Mouse (Mus musculus) erythroid progenitor cell, adult 5-6 weeks (primary cell): Measurements from ENCODE around the gene Vmn2r47. TPM values are rescaled to one million over a fixed set of nuclear protein-coding genes. Genes with fewer than 3 reads are reported as not detected.
"Not testable (repeated sequence)": the region's sequence is repeated elsewhere in the genome, so short reads cannot be mapped to it uniquely, and the experiment has no call there.

Experiments
- ATAC-seq: replicated peaks from 2 replicates; pipeline ENCODE4 v1.8.0; 2016; ENCODE audit warnings: moderate number of reproducible peaks, mild to moderate bottlenecking, moderate TSS enrichment, inconsistent platforms; ENCODE audit not compliant: poor library complexity, low FRiP score, severe bottlenecking
- total RNA-seq, 2 experiments: library from RNA; stranded (forward) in 1 of 2; stranded (reverse) in 1 of 2; fragments of 150-400 nt in 1 of 2; fragments of 186-747, 209-891 nt in 1 of 2; gene quantifications; 2 replicates each; pipeline versions ENCODE4 v1.2.3 to v1.2.4; 2015 to 2017; ENCODE audit warnings: low replicate concordance in 2 of 2

The Vmn2r47 gene
- total RNA-seq (2015; ENCODE audit: low replicate concordance) (not detected in 2 replicates), total RNA-seq (2017; ENCODE audit: low replicate concordance) (not detected in 2 replicates)

GRCm38 (mm10) chr7:9841225-9841624 is at the start of gene Vmn2r47:
Gene Vmn2r47, minus strand, starts transcription at chr7:9841325.
- not testable (repeated sequence) for ATAC-seq

GRCm38 (mm10) chr7:9770471-9770870 is 70.7 kb downstream of the Vmn2r47 start, which contains the start of gene Vmn2r46:
Gene Vmn2r46, minus strand, starts transcription at chr7:9770571.
- ATAC-seq: not testable (repeated sequence)

Other genes with a start within 250 kb of the Vmn2r47 start
- gene Vmn2r46, start 70.8 kb downstream of the Vmn2r47 start, total RNA-seq (2015; ENCODE audit: low replicate concordance): not detected in 2 replicates
- not detected in 2 replicates for gene Vmn2r46, start 70.8 kb downstream of the Vmn2r47 start, total RNA-seq (2017; ENCODE audit: low replicate concordance)
- gene Vmn2r48, start 112.3 kb upstream of the Vmn2r47 start, total RNA-seq (2015; ENCODE audit: low replicate concordance): not detected in 2 replicates
- not detected in 2 replicates for gene Vmn2r48, start 112.3 kb upstream of the Vmn2r47 start, total RNA-seq (2017; ENCODE audit: low replicate concordance)
- not detected in 2 replicates for gene Vmn2r49, start 150.9 kb upstream of the Vmn2r47 start, total RNA-seq (2015; ENCODE audit: low replicate concordance)
- not detected in 2 replicates for gene Vmn2r49, start 150.9 kb upstream of the Vmn2r47 start, total RNA-seq (2017; ENCODE audit: low replicate concordance)
- not detected in 2 replicates for gene Vmn2r50, start 212.0 kb upstream of the Vmn2r47 start, total RNA-seq (2015; ENCODE audit: low replicate concordance)
- gene Vmn2r50, start 212.0 kb upstream of the Vmn2r47 start, total RNA-seq (2017; ENCODE audit: low replicate concordance): not detected in 2 replicates